Mouse (Mus musculus) heart, adult 2 months (tissue): ENCODE measurements at regions not wholly inside any gene's neighbourhood (a gene's known extent, or its start where the extent isn't known, plus 50 kb on each side); places are given as distances from the start of the nearest gene placed in this dataset.

Experiments
- CTCF ChIP-seq: fragments of 200-600 bp; IDR thresholded peaks from 2 replicates; pipeline ENCODE4 v1.8.1; 2022; ENCODE audit warnings: antibody characterized with exemption, mild to moderate bottlenecking, moderate library complexity
- EP300 ChIP-seq: fragments of 200-500 bp; IDR thresholded peaks from 2 replicates; pipeline ENCODE4 v1.6.1; 2011; ENCODE audit warnings: low read depth, low read length, control low read depth; ENCODE audit not compliant: insufficient read depth
- POLR2A ChIP-seq: fragments of 200-500 bp; IDR thresholded peaks from 2 replicates; pipeline ENCODE4 v1.6.1; 2011; ENCODE audit warnings: mild to moderate bottlenecking, low read depth, low read length, control low read depth; ENCODE audit not compliant: insufficient read depth

DNA sequence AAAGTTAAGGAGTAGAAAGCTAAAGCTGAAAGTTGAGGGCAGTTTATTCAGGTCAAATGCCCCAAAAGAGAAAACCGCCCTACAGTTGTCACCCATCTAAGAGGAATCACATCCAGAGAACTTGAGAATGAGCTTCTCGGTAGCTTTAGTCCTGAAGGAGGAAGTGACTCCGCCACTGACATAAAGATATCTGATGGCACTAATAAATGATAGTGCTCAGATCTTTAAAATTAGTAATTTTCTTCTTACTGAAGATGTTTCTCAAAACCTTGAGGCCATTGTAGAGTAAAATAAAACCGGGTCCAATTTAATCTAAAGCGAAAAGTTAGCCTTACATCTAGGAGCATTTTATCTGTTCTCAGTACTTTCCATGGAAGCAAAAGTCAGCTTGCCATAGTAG, 851.4 kb upstream of the Zeb2 start:
- TF ChIP-seq POLR2A = no peak
- TF ChIP-seq CTCF = no peak
- TF ChIP-seq EP300 = no peak
